Mouse (Mus musculus) cortical plate, adult 2 months (tissue): ENCODE results near the gene Rgmb. TPM values are rescaled to one million over a fixed set of nuclear protein-coding genes. Genes with fewer than 3 reads are reported as not detected.
A peak's percentile ranks its signal among the peaks of the same experiment; 100 is the strongest.

ENCODE experiments used
- H3K27ac ChIP-seq: fragments of 200-500 bp; 2 replicates; pipeline ENCODE4 v1.5.1; 2012; ENCODE audit warnings: low read length, control low read depth, inconsistent platforms; ENCODE audit not compliant: insufficient read depth
- H3K4me1 ChIP-seq: fragments of 200-500 bp; 2 replicates; pipeline ENCODE4 v1.6.1; 2011; ENCODE audit warnings: low read length; ENCODE audit not compliant: control insufficient read depth, insufficient read depth
- H3K4me3 ChIP-seq: fragments of 200-500 bp; 2 replicates; pipeline ENCODE4 v1.5.1; 2011; ENCODE audit warnings: mild to moderate bottlenecking, low read length, control low read depth; ENCODE audit not compliant: insufficient read depth
- CTCF ChIP-seq: fragments of 200-500 bp; IDR thresholded peaks from 2 replicates; pipeline ENCODE4 v1.5.1; 2011; ENCODE audit warnings: mild to moderate bottlenecking, control low read depth, low read length; ENCODE audit not compliant: insufficient read depth; ENCODE audit errors: extremely low read depth
- POLR2A ChIP-seq: fragments of 200-500 bp; IDR thresholded peaks from 2 replicates; pipeline ENCODE4 v1.6.1; 2011; ENCODE audit warnings: mild to moderate bottlenecking, low read length, control low read depth; ENCODE audit not compliant: insufficient read depth; ENCODE audit errors: extremely low read depth
- polyA plus RNA-seq: library from polyadenylated mRNA; depleted of rRNA; stranded (reverse); fragments of >200 nt; gene quantifications from 2 replicates; pipeline ENCODE4 v1.2.3, GENCODE M21; 2012

Rgmb gene
- polyA plus RNA-seq, 1 experiment: 39.5 TPM

DNA sequence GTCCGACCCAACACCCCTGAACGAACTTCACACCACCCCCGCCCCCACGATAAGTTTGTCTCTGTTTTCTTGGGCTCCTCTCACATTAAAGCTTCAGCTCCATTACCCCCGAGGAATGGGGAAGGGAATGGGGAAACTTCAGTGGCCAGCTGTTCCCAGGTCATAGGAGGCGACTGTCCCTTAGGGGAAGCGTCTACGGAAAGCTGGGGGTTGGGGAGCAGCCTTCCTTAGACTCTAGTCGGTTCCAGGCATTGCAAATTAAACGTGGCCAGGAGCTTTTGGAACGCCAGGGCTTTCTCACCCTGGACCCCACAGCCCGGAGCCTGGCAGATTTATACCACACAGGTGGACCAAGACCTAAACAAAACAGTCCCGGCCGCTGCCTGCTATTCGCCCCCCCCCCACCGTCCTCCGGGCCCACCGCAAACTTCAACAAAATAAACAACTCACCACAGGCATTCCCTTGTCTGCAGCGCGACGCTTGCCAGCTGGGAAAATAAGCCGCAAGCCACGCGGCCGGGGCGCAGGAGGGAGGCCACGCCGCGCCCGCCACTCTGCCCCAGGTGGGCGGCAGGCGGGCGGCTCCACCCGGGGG lies 571 bp downstream of the Rgmb start:
- peaks cover 6% of the 10 kb centered on the region; the same call in 1 of the 2 replicates for H3K4me1 ChIP-seq
- TF ChIP-seq CTCF (no peak), POLR2A (no peak)
- H3K4me3 ChIP-seq: peak overlapping the region; percentile 40
- 0 out of 2 replicates have a peak overlapping the region, but pooled peaks have one; percentile 49 for H3K27ac ChIP-seq

DNA sequence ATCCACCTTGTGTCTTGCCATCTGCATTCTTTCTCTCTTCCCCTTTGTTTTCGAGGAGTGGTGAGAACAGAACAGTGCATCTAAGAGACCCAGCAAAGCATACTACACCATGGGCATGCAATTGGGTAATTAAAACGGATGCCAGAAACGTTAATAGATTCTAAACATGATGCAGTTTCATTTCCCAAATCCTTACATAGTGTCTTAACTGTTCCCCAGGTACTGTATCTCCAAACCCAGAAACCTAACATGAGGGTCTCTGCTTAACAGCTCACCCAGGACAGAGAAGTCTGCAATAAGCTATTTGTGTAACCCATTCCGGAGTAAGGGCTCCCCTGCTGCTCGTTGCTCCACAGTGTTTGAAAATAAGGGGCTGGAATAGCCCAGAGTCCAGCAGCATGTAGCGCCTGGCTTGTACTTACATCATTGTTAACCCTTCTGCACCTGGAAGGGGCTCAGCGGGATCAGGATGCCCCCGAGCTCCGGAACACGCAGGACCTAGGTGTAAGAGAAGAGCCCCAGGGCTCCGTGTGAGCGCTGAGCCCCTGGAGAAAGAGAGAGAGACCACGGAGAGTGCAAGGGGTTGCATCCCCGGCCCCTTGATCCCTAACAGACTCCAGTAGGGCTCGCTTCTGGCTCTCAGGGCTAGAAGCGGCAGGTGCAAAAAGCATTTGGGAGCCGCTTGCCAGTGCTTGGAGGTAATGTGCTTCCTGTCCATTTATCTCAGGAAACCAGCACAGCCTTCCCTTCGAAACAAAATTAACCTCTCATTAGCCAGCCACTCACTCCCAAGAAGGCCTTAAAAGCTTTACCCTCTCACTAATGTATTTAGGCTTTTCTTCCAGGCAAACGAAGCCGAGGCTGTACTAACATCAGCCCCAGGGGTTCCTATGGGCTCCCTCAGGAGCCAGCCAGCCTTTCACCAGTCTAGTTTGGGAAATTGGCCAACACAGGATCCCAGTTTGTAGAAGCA lies 1.4 kb downstream of the Rgmb start:
- Histone ChIP-seq H3K4me3 (peak overlapping the region; percentile 40), H3K27ac (peak overlapping the region; percentile 13; the same call in 1 of the 2 replicates), H3K4me1 (peaks cover 9% of the 10 kb centered on the region; the same call in 1 of the 2 replicates)
- no peak for TF ChIP-seq POLR2A
- no peak for TF ChIP-seq CTCF

DNA sequence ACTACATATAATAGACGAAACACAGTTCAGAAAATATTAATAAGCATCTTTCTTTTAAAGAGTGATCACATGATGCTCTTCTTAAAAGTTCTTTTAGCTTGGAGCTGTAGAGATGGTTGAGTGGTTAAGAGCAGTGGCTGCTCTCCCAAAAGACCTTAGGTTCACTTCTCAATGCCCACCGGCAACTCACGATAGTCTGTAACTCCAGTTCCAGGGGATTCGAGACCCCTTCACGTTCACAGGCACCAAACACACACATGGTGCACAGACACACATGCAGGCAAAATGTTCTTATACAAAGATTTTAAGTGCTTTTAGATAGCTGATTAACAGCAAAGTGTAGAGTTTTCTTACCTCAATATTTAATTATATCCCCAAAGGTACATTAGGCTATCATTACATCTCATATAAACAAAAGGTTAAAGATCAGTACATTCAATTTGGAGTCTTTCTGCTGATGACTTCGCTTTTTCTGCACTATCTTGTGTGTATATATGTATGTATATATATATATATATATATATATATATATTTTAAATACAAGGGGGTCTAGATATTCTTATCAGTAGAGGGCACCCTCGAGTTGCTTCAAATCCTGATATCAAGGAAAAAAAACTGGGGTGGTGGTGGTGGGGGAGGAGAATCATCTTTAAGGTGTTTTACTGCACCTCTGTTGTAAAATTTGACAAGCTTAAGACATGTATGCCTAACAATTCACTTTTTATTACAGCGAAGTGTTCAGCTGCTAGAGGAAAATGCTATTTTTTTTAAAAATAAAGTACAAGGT lies 2.5 kb downstream of the Rgmb start:
- Histone ChIP-seq H3K4me1 (peaks cover 9% of the 10 kb centered on the region; the same call in 1 of the 2 replicates), H3K27ac (no peak overlapping the region), H3K4me3 (no peak overlapping the region)
- TF ChIP-seq POLR2A: no peak
- TF ChIP-seq CTCF: no peak

DNA sequence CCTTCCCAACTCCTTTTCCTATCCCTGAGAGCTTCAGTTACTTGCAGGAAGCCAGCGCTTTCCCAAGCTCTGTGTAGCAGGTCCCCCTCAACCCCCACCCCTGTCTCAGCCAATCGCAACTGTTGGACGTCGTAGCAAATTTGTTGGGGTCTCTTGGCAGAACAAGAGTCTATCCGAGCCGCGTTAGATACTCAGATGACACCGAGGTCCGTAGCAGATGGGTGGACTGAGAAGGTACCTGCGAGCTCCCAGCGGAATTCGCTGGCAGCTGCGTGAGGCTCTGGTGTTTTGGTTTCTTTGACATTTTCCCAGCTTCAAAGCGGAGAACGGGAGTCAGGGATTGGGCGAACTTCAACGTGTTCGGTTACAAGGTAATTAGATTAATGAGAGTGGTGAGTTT lies 3.9 kb downstream of the Rgmb start:
- H3K27ac ChIP-seq: no peak overlapping the region
- TF ChIP-seq POLR2A: no peak
- TF ChIP-seq CTCF: no peak
- H3K4me1 ChIP-seq: peaks cover 9% of the 10 kb centered on the region; the same call in 1 of the 2 replicates
- peak overlapping the region; percentile 98 for H3K4me3 ChIP-seq

DNA sequence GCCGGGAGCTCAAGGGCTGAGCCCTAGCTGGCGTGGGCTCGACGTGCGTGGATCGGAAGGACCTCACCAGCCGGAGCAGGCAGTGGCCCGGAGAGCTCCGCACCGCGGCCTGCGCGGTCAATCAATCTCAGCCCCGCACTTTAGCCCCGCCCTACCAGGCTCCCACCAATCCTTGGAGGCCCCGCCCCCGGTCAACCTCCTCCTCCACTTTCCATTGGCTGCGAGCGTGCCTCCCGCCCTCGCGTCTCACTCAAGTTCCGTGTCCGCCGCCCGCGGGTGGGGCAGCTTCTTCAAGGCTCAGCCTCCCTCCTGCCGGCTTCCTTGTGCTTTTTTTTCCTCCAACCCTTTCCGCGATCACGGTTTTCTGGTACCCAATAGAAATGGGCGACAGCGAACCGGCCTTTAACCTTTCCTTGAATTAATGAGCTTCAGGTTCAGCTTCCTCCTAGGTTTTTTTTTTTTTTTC lies 4.4 kb downstream of the Rgmb start:
- peak overlapping the region; percentile 98 for H3K4me3 ChIP-seq
- TF ChIP-seq CTCF (no peak), POLR2A (peak; percentile 91)
- peaks cover 9% of the 10 kb centered on the region; the same call in 1 of the 2 replicates for H3K4me1 ChIP-seq
- peak overlapping the region; percentile 98 for H3K27ac ChIP-seq

DNA sequence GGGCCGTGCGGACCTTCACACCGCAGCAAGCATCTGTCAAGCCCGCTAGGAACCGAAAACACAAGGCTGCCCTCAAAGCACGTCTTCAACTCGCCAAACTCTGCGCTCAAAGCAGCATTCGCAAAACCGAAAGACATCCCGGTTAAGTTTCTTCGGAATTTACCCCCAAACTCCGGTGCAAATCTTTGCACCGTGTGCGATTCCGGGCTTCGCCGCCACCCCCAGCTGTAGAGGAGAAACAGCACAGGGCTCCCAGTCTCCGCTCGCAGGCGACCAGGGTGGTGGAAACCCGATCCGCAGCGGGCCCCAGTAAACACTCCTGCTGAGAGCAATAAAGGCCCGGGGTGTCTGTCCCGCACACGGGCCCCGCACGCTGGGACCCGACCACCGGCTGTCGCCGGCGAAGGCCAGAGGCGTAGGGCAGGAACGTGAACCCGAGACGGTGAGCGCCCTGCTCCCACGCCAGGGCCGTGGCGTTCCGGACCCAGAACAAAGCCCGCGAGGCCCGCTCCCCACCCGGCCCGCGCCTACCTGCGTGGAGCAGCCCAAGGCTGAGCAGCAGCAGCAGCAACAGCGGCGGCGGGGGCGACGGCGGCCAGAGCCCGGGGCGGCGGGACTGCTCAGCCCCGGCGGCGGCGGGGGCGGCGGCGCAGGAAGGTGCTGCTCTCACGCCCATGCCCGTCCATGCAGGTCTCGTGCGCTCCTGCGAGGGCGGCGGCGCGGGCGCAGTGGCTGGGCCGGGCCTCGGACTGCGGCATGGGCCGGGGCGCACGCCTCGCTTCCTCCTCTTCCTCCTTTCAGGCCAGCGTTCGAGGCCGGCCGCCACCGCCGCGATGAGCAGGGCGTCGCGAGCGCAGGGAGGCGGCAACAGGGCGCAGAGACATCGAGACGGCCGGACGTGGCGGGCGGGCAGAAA lies 5.1 kb downstream of the Rgmb start:
- TF ChIP-seq CTCF (no peak), POLR2A (no peak)
- H3K27ac ChIP-seq: peak overlapping the region; percentile 98
- peak overlapping the region; percentile 98 for H3K4me3 ChIP-seq
- peaks cover 9% of the 10 kb centered on the region; the same call in 1 of the 2 replicates for H3K4me1 ChIP-seq

DNA sequence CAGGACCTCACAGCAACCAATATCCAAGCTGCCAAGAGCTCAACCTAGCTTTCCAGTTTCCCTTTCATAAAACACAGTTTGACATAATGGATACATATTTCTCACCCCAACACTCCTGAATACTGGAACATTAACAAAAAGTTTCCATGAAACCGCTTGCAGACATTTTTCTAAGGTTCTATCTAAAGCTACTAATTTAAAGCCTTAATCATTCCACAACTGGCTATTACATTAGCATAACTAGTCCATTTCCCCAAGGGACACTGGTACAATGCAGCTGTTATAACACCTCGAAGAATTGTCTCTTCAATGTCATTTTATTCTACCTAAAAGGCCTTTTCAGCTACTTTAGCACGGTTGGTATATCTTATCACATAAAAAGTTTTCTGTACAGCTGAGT lies 6.0 kb downstream of the Rgmb start:
- Histone ChIP-seq H3K4me1 (peaks cover 9% of the 10 kb centered on the region; the same call in 1 of the 2 replicates), H3K4me3 (peak overlapping the region; percentile 98), H3K27ac (no peak overlapping the region)
- TF ChIP-seq CTCF (no peak), POLR2A (no peak)

DNA sequence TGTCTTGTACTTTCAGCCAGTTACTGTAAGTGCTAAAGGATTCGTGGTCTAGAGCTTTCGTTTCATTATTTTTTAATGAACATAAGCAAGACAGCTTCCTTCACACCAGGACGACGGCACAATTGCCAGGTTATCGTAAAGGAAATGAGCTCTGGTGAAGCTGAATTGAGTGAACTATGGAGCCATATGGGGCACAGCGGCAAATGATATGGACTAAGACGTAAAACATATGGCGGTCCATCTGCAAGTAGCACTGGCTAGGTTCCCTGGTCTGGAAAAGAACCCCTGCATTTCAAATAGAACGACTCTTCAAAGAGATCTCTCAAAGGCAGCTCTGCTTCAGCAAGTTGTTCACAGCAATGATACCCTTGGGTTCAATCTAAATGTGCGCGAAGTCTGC lies 6.5 kb downstream of the Rgmb start:
- TF ChIP-seq POLR2A (no peak), CTCF (no peak)
- Histone ChIP-seq H3K4me1 (peaks cover 8% of the 10 kb centered on the region; the same call in 1 of the 2 replicates), H3K27ac (peak overlapping the region; percentile 29; the same call in 1 of the 2 replicates), H3K4me3 (peak overlapping the region; percentile 36)

DNA sequence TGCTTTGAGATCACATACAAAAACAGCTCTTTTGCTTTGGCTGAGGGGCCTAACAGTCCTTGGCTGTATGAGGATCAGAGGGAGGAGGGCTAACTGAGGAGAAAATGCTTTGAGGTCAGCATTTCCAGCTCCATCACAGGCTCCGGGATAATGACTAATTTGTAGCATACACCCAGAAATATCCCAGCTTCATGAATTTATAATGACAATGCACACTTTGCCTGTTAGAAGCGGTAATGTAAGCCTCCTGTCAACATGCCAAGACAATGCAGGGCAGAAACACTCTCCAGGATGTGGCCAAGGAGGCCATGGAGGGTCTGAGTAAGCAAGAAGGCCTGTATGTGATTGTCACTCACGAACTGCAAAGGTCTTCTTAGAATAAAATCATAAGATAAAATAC lies 7.0 kb downstream of the Rgmb start:
- Histone ChIP-seq H3K27ac (0 out of 2 replicates have a peak overlapping the region, but pooled peaks have one; percentile 15), H3K4me1 (peaks cover 5% of the 10 kb centered on the region; the same call in 1 of the 2 replicates), H3K4me3 (peak overlapping the region; percentile 36)
- no peak for TF ChIP-seq CTCF
- no peak for TF ChIP-seq POLR2A
